ENCODE assay signal across 20 mouse cellular contexts in genomic region chr6:83323652-83324419, GRCm38 (mm10). TPM values are rescaled to one million over a fixed set of nuclear protein-coding genes. Genes with fewer than 3 reads are reported as not detected.
DNase-seq lines count a peak whose midpoint lies in the region; ATAC-seq lines count a peak whose summit lies in the region.
"Had no signal": no experiment of that assay in that cellular context is flagged by ENCODE, and none has a peak within 500 bp of the region (broad histone marks: within the 10 kb centered on the region; RNA-seq: fewer than 3 reads in every experiment).

No protein-coding gene starts in this region.

- 61% methylated on average over 8 of the region's 8 CpGs for WGBS in embryonic facial prominence, embryonic 12.5 days
- 69% methylated on average over 8 of the region's 8 CpGs for WGBS in embryonic facial prominence, embryonic 10.5 days
- 59% methylated on average over 8 of the region's 8 CpGs for WGBS in intestine, embryonic 16.5 days

- DNase-seq in embryonic facial prominence, embryonic 10.5 days (ENCODE audit: low spot score), result no peak
- DNase-seq in MEL-GATA-1-ER (ENCODE audit: extremely low read depth, low read depth) (peak; percentile 80), liver (peak; percentile 32)
- DNase-seq in right cerebral cortex, adult 2 months (ENCODE audit: low spot score in 2 of 2), result no peak
- DNase-seq: adrenal gland, adult 2 months; cerebellum, postnatal 14 days; heart, adult 2 months; kidney, adult 8-10 months; layer of hippocampus, postnatal 36 days; left cerebral cortex, postnatal 4 days; lung, adult 18-20 months; lung, postnatal 4 days; right cerebral cortex, postnatal 25 days; thymus, postnatal 25 days had no signal

- 0 out of 2 replicates have a peak overlapping the region, but pooled peaks have one; percentile 27 for H3K9ac ChIP-seq in embryonic facial prominence, embryonic 12.5 days
- no peak overlapping the region for H3K9ac ChIP-seq in intestine, embryonic 16.5 days (ENCODE audit: low read depth, low read length)
- H3K9ac ChIP-seq: hindbrain, embryonic 15.5 days; neural tube, embryonic 12.5 days had no signal

- H3K9me3 ChIP-seq in embryonic facial prominence, embryonic 12.5 days, result no peaks in the 10 kb centered on the region
- no peaks in the 10 kb centered on the region for H3K9me3 ChIP-seq in embryonic facial prominence, embryonic 10.5 days
- no peaks in the 10 kb centered on the region for H3K9me3 ChIP-seq in intestine, embryonic 16.5 days (ENCODE audit: control insufficient read depth, low read length)
- H3K9me3 ChIP-seq: hindbrain, embryonic 15.5 days; neural tube, embryonic 12.5 days had no signal

- no peaks in the 10 kb centered on the region for H3K36me3 ChIP-seq in embryonic facial prominence, embryonic 12.5 days
- H3K36me3 ChIP-seq in embryonic facial prominence, embryonic 10.5 days (replicated peaks), result peaks cover 7% of the 10 kb centered on the region
- H3K36me3 ChIP-seq in intestine, embryonic 16.5 days (ENCODE audit: control insufficient read depth, insufficient read depth, low read length), result no peaks in the 10 kb centered on the region
- H3K36me3 ChIP-seq: hindbrain, embryonic 15.5 days; neural tube, embryonic 12.5 days had no signal

- H3K4me1 ChIP-seq in embryonic facial prominence, embryonic 12.5 days, result peaks cover 14% of the 10 kb centered on the region
- H3K4me1 ChIP-seq in embryonic facial prominence, embryonic 10.5 days, result peaks cover 15% of the 10 kb centered on the region
- H3K4me1 ChIP-seq in intestine, embryonic 16.5 days (ENCODE audit: control insufficient read depth, insufficient read depth, low read length), result peaks cover 9% of the 10 kb centered on the region

- H3K27ac ChIP-seq in embryonic facial prominence, embryonic 12.5 days, result no peak overlapping the region
- H3K27ac ChIP-seq in embryonic facial prominence, embryonic 10.5 days (replicated peaks), result no peak overlapping the region
- H3K27ac ChIP-seq in intestine, embryonic 16.5 days (ENCODE audit: low read length), result no peak overlapping the region
- H3K27ac ChIP-seq: heart, adult 2 months; hindbrain, embryonic 15.5 days; neural tube, embryonic 12.5 days had no signal

- H3K4me3 ChIP-seq in embryonic facial prominence, embryonic 12.5 days, result no peak overlapping the region
- no peak overlapping the region for H3K4me3 ChIP-seq in embryonic facial prominence, embryonic 10.5 days
- H3K4me3 ChIP-seq in intestine, embryonic 16.5 days (ENCODE audit: low read length), result no peak overlapping the region
- H3K4me3 ChIP-seq: heart, adult 2 months; hindbrain, embryonic 15.5 days; neural tube, embryonic 12.5 days had no signal

- H3K27me3 ChIP-seq in embryonic facial prominence, embryonic 12.5 days, result no peaks in the 10 kb centered on the region
- H3K27me3 ChIP-seq in embryonic facial prominence, embryonic 10.5 days (replicated peaks; ENCODE audit: low read depth, poor library complexity, severe bottlenecking), result no peaks in the 10 kb centered on the region
- no peaks in the 10 kb centered on the region for H3K27me3 ChIP-seq in intestine, embryonic 16.5 days (replicated peaks; ENCODE audit: control insufficient read depth, insufficient read depth, low read length)
- H3K27me3 ChIP-seq: hindbrain, embryonic 15.5 days; neural tube, embryonic 12.5 days had no signal

- H3K4me2 ChIP-seq in embryonic facial prominence, embryonic 12.5 days (replicated peaks), result no peak overlapping the region
- no peak overlapping the region for H3K4me2 ChIP-seq in intestine, embryonic 16.5 days (ENCODE audit: low read depth, low read length)
- H3K4me2 ChIP-seq: hindbrain, embryonic 15.5 days; neural tube, embryonic 12.5 days had no signal

- no peak for ATAC-seq in embryonic facial prominence, embryonic 12.5 days (ENCODE audit: insufficient number of reproducible peaks, insufficient read depth, low FRiP score, low TSS enrichment)
- ATAC-seq in megakaryocyte-erythroid progenitor cell, adult 5-6 weeks (replicated peaks; ENCODE audit: low FRiP score, low TSS enrichment, poor library complexity, severe bottlenecking), result 0 out of 2 replicates have a peak, but pooled peaks have one; percentile 26
- ATAC-seq in frontal cortex, adult (ENCODE audit: low TSS enrichment), result no peak
- no peak for ATAC-seq in intestine, embryonic 16.5 days

RNA-seq across cellular contexts. Expression of gene Mthfd2, which starts 1.9 kb away (rescaled TPM):
- 36.4 and 39.7 TPM in 2 replicates for polyA plus RNA-seq in embryonic facial prominence, embryonic 12.5 days (2016; fragmentation: Nextera tagmentation; extraction: Ambion mirVana)
- 62.6 and 71.5 TPM in 2 replicates for polyA plus RNA-seq in embryonic facial prominence, embryonic 10.5 days (2016; fragmentation: Nextera tagmentation; extraction: Ambion mirVana)
- total RNA-seq in megakaryocyte-erythroid progenitor cell, adult 5-6 weeks (2014; fragmentation: Nextera tagmentation), result 20.4 and 44.9 TPM in 2 replicates
- total RNA-seq in megakaryocyte-erythroid progenitor cell, adult 5-6 weeks (2017), result 26.9 and 30.5 TPM in 2 replicates
- polyA plus RNA-seq in intestine, embryonic 16.5 days (2015; fragmentation: Nextera tagmentation; extraction: Ambion mirVana), result 36.4 and 43.5 TPM in 2 replicates

RNA-seq across cellular contexts. Expression of gene Mob1a, which starts 2.0 kb away (rescaled TPM):
- 62.8 and 71.0 TPM in 2 replicates for polyA plus RNA-seq in embryonic facial prominence, embryonic 12.5 days (2016; fragmentation: Nextera tagmentation; extraction: Ambion mirVana)
- polyA plus RNA-seq in embryonic facial prominence, embryonic 10.5 days (2016; fragmentation: Nextera tagmentation; extraction: Ambion mirVana), result 60.2 and 62.4 TPM in 2 replicates
- 58.8 and 60.6 TPM in 2 replicates for total RNA-seq in megakaryocyte-erythroid progenitor cell, adult 5-6 weeks (2014; fragmentation: Nextera tagmentation)
- total RNA-seq in megakaryocyte-erythroid progenitor cell, adult 5-6 weeks (2017), result 117 and 119 TPM in 2 replicates
- polyA plus RNA-seq in intestine, embryonic 16.5 days (2015; fragmentation: Nextera tagmentation; extraction: Ambion mirVana), result 50.8 and 52.8 TPM in 2 replicates

RNA-seq across cellular contexts. Expression of gene Bola3, which starts 25.1 kb away (rescaled TPM):
- 117 and 126 TPM in 2 replicates for polyA plus RNA-seq in embryonic facial prominence, embryonic 12.5 days (2016; fragmentation: Nextera tagmentation; extraction: Ambion mirVana)
- polyA plus RNA-seq in embryonic facial prominence, embryonic 10.5 days (2016; fragmentation: Nextera tagmentation; extraction: Ambion mirVana), result 149 and 153 TPM in 2 replicates
- 127 and 162 TPM in 2 replicates for total RNA-seq in megakaryocyte-erythroid progenitor cell, adult 5-6 weeks (2014; fragmentation: Nextera tagmentation)
- 90.1 and 125 TPM in 2 replicates for total RNA-seq in megakaryocyte-erythroid progenitor cell, adult 5-6 weeks (2017)
- polyA plus RNA-seq in intestine, embryonic 16.5 days (2015; fragmentation: Nextera tagmentation; extraction: Ambion mirVana), result 173 and 186 TPM in 2 replicates

Comparison
In these comparisons a context has a peak if more than half of its experiments do, and no peak if none do; other contexts are left out.
1. DNase-seq: peak in MEL-GATA-1-ER (single experiment) and liver (single experiment); none in embryonic facial prominence, embryonic 10.5 days (single experiment) and right cerebral cortex, adult 2 months (0 of 2).